Mouse (Mus musculus) ES-Bruce4 (cell line): ENCODE measurements at regions not wholly inside any gene's neighbourhood (a gene's known extent, or its start where the extent isn't known, plus 50 kb on each side); places are given as distances from the start of the nearest gene placed in this dataset.

ENCODE experiments used
- CTCF ChIP-seq: IDR thresholded peaks from one replicate; pipeline ENCODE4 v1.8.1; 2011; ENCODE audit warnings: low read depth, low read length
- EP300 ChIP-seq: IDR thresholded peaks from 2 replicates; pipeline ENCODE4 v1.6.1; 2011; ENCODE audit warnings: low read depth, low read length; ENCODE audit not compliant: insufficient read depth
- POLR2A ChIP-seq: IDR thresholded peaks from one replicate; pipeline ENCODE4 v1.8.1; 2011; ENCODE audit warnings: low read length; ENCODE audit not compliant: insufficient read depth

DNA sequence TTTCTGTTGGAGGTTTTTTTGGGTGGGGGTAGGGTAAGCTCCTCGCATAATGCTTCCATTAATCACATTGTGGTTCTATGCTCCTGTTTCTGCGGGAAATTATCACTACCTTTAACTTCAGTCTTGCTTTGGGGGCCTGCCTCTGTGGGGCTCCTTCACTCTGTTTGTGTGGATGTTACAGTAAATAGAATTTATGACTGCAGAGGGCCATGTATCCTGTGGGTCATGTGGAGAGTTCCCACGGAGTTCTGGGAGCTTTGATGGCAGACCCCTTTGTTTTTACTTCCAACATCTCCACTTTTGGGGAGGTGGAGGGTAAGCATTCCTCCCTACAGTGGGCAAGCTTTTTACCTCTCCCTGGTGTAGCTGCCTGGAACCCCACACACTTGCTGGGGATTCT lies 538.6 kb downstream of the Ptprc start:
- TF ChIP-seq CTCF (no peak), POLR2A (no peak), EP300 (no peak)
